In genomic region chr3:81421875-81422274, GRCm38 (mm10) we compare ENCODE assay signal across 21 mouse cellular contexts.
"Had no signal": no experiment of that assay in that cellular context is flagged by ENCODE, and none has a peak within 500 bp of the region (broad histone marks: within the 10 kb centered on the region; RNA-seq: fewer than 3 reads in every experiment).

No protein-coding gene starts in this region.

- H3K27me3 ChIP-seq: limb, embryonic 13.5 days; liver, embryonic 12.5 days; liver, embryonic 15.5 days; lung, embryonic 15.5 days; megakaryocyte, embryonic 14.5 days; neural tube, embryonic 12.5 days; stomach, embryonic 15.5 days had no signal

- H3K27ac ChIP-seq: limb, embryonic 10.5 days; limb, embryonic 13.5 days; liver, embryonic 12.5 days; liver, embryonic 15.5 days; lung, embryonic 15.5 days; neural tube, embryonic 12.5 days; stomach, embryonic 15.5 days had no signal

- ATAC-seq: liver, embryonic 12.5 days had no signal

- H3K9ac ChIP-seq: limb, embryonic 13.5 days; liver, embryonic 12.5 days; liver, embryonic 15.5 days; lung, embryonic 15.5 days; neural tube, embryonic 12.5 days; stomach, embryonic 15.5 days had no signal

- H3K4me1 ChIP-seq: limb, embryonic 10.5 days; limb, embryonic 13.5 days; liver, embryonic 12.5 days; liver, embryonic 15.5 days; lung, embryonic 15.5 days; megakaryocyte, embryonic 14.5 days; neural tube, embryonic 12.5 days; stomach, embryonic 15.5 days had no signal

- H3K9me3 ChIP-seq: limb, embryonic 10.5 days; limb, embryonic 13.5 days; liver, embryonic 12.5 days; liver, embryonic 15.5 days; lung, embryonic 15.5 days; megakaryocyte, embryonic 14.5 days; neural tube, embryonic 12.5 days; stomach, embryonic 15.5 days had no signal

- DNase-seq: kidney, adult 9 months; kidney, postnatal 14 days; kidney, postnatal 4 days; liver; lung, adult 18-20 months; lung, postnatal 10 days; lung, postnatal 36 days; midbrain, embryonic 14.5 days; retina, postnatal 1 day; right cerebral cortex, postnatal 25 days; spleen, adult 18-20 months; thymus, postnatal 25 days had no signal

- H3K4me3 ChIP-seq: limb, embryonic 10.5 days; limb, embryonic 13.5 days; liver, embryonic 12.5 days; liver, embryonic 15.5 days; lung, embryonic 15.5 days; megakaryocyte, embryonic 14.5 days; neural tube, embryonic 12.5 days; stomach, embryonic 15.5 days had no signal

- H3K4me2 ChIP-seq: limb, embryonic 13.5 days; liver, embryonic 12.5 days; liver, embryonic 15.5 days; lung, embryonic 15.5 days; midbrain, embryonic 11.5 days; neural tube, embryonic 12.5 days; stomach, embryonic 15.5 days had no signal

- H3K36me3 ChIP-seq: limb, embryonic 10.5 days; limb, embryonic 13.5 days; liver, embryonic 12.5 days; liver, embryonic 15.5 days; lung, embryonic 15.5 days; neural tube, embryonic 12.5 days; stomach, embryonic 15.5 days had no signal
